Mouse (Mus musculus) forebrain, postnatal 0 days (tissue): Measurements from ENCODE around the gene Slc45a3. TPM values are rescaled to one million over a fixed set of nuclear protein-coding genes. Genes with fewer than 3 reads are reported as not detected.

Experiments
- ATAC-seq: fragments of 200-750 bp; cut with Nextera tagmentation; 2 replicates; pipeline ENCODE4 v1.8.0; 2017; ENCODE audit warnings: mild to moderate bottlenecking, moderate library complexity
- DNase-seq: peaks from one replicate; pipeline ENCODE4 v3.0.0-alpha.2; 2015
- H3K27ac ChIP-seq: fragments of 300-500 bp; sonication (generic); 2 replicates; pipeline ENCODE4 v1.5.1; 2014; ENCODE audit warnings: low read depth, mild to moderate bottlenecking, antibody characterized with exemption, low read length, moderate library complexity, mixed read lengths
- H3K27me3 ChIP-seq: fragments of 300-500 bp; sonication (generic); 2 replicates; pipeline ENCODE4 v1.6.1; 2014; ENCODE audit warnings: mild to moderate bottlenecking, low read length, mixed read lengths; ENCODE audit not compliant: insufficient read depth
- H3K36me3 ChIP-seq: fragments of 300-500 bp; sonication (generic); 2 replicates; pipeline ENCODE4 v1.6.1; 2014; ENCODE audit warnings: mild to moderate bottlenecking, moderate library complexity; ENCODE audit not compliant: insufficient read depth
- H3K4me1 ChIP-seq: fragments of 300-500 bp; sonication (generic); 2 replicates; pipeline ENCODE4 v1.6.1; 2014; ENCODE audit warnings: antibody characterized with exemption; ENCODE audit not compliant: insufficient read depth
- H3K4me2 ChIP-seq: fragments of 300-500 bp; sonication (generic); 2 replicates; pipeline ENCODE4 v1.6.1; 2014; ENCODE audit warnings: low read depth, mild to moderate bottlenecking, moderate library complexity
- H3K4me3 ChIP-seq: fragments of 300-500 bp; sonication (generic); 2 replicates; pipeline ENCODE4 v1.5.1; 2014; ENCODE audit warnings: low read depth, low read length, mixed read lengths
- H3K9ac ChIP-seq: fragments of 300-500 bp; sonication (generic); 2 replicates; pipeline ENCODE4 v1.6.1; 2014; ENCODE audit warnings: mild to moderate bottlenecking
- H3K9me3 ChIP-seq: fragments of 300-500 bp; sonication (generic); 2 replicates; pipeline ENCODE4 v1.6.1; 2016; ENCODE audit warnings: low read length
- CTCF ChIP-seq: sonication (generic); IDR thresholded peaks from 2 replicates; pipeline ENCODE4 v1.5.1; 2016; ENCODE audit warnings: antibody characterized with exemption, control low read depth, low read depth
- WGBS: fragments of 180-500 bp; shearing (Covaris S2); extraction: QIAGEN DNeasy Blood & Tissue Kit; methylation state at CpG from one replicate; pipeline ENCODE4 v1.1.7; 2014; 5-methylcytosine and 5-hydroxymethylcytosine counted together
- polyA plus RNA-seq: library from polyadenylated mRNA; unstranded; fragments of >200 nt; fragmentation: Nextera tagmentation; extraction: Ambion mirVana; gene quantifications from 2 replicates; pipeline ENCODE4 v1.2.1, GENCODE M21; 2015
- total RNA-seq: library from RNA; depleted of rRNA; stranded (reverse); fragments of >200 nt; gene quantifications from 2 replicates; pipeline ENCODE4 v1.2.3, GENCODE M21; 2014; rRNA removed

The Slc45a3 gene
- total and polyA plus RNA-seq, 2 experiments from 2014 or later, result 0.69 to 0.86 TPM

DNA sequence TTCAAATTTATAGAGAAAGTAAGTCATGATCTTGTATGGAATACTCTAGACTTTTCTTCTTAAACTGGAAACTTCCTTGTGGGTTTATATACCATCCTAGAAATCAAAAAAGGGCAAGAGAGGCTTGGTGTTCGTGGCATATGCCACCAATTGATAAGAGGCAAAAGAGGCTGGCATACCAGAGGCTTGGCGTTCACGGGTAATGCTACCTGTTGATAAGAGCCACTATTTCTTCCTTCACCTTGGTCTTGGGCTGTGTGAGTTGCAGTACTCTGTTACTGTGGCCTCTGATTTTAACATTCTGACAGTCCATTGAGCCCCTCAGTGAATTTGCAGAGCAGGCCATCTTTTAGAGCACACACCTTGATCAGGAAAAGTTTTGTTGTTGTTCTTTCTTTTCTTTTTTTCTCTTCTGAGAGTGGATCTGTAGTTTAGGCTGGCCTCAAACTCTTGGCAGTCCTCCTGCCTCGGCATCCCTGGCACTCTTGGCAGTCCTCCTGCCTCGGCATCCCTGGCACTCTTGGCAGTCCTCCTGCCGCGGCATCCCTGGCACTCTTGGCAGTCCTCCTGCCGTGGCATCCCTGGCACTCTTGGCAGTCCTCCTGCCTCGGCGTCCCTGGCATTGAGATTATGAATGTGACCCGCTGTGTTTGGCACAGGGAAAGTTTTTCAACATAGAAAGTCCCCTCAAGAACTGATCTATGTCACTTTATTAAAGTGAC lies 64.3 kb downstream of the Slc45a3 start:
- H3K9ac ChIP-seq, result no peak overlapping the region
- ATAC-seq (no peak), DNase-seq (no peak)
- WGBS, result 65% methylated on average over 11 of the region's 11 CpGs
- no peak overlapping the region for H3K4me3 ChIP-seq
- TF ChIP-seq CTCF, result no peak
- no peak overlapping the region for H3K4me2 ChIP-seq
- no peaks in the 10 kb centered on the region for H3K9me3 ChIP-seq
- H3K4me1 ChIP-seq, result no peaks in the 10 kb centered on the region
- peaks cover 29% of the 10 kb centered on the region for H3K36me3 ChIP-seq
- H3K27ac ChIP-seq, result no peak overlapping the region
- H3K27me3 ChIP-seq, result no peaks in the 10 kb centered on the region

DNA sequence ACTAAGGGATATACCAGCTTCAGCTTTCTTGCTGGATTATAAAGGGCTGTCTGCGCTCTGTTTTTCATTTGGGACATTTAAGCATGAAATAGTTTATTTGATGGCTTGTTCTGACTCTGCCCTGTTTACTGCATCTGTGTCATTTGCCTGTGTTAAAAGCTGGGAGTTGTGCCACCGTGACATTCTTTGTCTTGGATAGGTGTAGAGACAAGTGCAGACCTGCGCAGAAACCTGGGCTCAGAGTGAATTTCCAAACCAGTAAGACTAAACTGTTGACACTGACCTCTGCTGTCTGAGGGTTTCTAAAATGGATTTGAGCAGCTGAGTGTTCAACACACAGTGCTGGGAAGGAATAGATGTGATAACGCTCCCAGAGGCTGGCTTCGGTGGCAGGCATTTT lies 65.2 kb downstream of the Slc45a3 start:
- no peak for DNase-seq
- H3K4me2 ChIP-seq, result no peak overlapping the region
- peaks cover 30% of the 10 kb centered on the region for H3K36me3 ChIP-seq
- no peak overlapping the region for H3K9ac ChIP-seq
- no peaks in the 10 kb centered on the region for H3K4me1 ChIP-seq
- 91% methylated on average over 5 of the region's 5 CpGs for WGBS
- no peak overlapping the region for H3K4me3 ChIP-seq
- no peak for ATAC-seq
- H3K27me3 ChIP-seq, result no peaks in the 10 kb centered on the region
- TF ChIP-seq CTCF, result no peak
- H3K27ac ChIP-seq, result no peak overlapping the region
- H3K9me3 ChIP-seq, result no peaks in the 10 kb centered on the region

DNA sequence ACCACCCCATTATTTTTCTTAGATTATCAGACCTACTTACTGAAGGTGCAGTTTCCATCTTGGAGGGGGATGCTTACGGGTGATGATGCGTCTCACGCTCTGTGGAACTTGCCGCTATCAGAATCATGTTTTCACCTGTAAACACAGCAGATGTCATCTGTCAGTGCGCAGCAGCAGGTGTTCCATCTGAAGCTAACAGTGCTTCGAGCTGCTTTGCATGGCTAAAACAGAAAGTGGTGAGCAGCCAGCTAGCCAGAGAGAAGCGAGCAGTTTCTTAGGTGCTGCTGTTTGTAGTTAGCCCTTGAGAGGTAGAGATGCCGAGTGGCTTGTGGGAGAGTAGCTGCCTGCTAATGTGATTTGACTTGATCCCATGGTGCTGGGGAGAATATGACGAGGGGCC lies 65.6 kb downstream of the Slc45a3 start:
- no peaks in the 10 kb centered on the region for H3K9me3 ChIP-seq
- ATAC-seq (no peak), DNase-seq (no peak)
- H3K4me3 ChIP-seq, result no peak overlapping the region
- H3K27ac ChIP-seq, result no peak overlapping the region
- no peak overlapping the region for H3K4me2 ChIP-seq
- TF ChIP-seq CTCF, result no peak
- no peaks in the 10 kb centered on the region for H3K27me3 ChIP-seq
- no peak overlapping the region for H3K9ac ChIP-seq
- no peaks in the 10 kb centered on the region for H3K4me1 ChIP-seq
- WGBS, result 83% methylated on average over 9 of the region's 9 CpGs
- H3K36me3 ChIP-seq, result peaks cover 25% of the 10 kb centered on the region

DNA sequence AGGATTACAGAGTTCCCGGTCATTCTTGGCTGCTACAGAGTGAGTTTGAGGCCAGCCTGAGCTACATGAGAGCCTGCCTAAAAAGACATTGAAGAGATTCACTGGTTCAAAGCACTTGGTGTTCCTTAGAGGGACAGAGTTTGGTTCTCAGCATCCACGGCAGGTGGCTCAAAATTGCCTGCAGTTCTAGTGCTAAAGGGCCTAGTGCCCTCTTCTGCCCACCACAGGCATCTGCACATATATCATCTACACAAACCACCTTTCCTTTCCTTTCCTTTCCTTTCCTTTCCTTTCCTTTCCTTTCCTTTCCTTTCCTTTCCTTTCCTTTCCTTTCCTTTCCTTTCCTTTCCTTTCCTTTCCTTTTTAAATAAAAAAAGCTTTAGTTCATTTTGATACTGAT lies 67.8 kb downstream of the Slc45a3 start:
- H3K4me1 ChIP-seq, result no peaks in the 10 kb centered on the region
- TF ChIP-seq CTCF, result peak; percentile 43
- no peaks in the 10 kb centered on the region for H3K9me3 ChIP-seq
- H3K27me3 ChIP-seq, result no peaks in the 10 kb centered on the region
- WGBS, result 70% methylated on average over 2 of the region's 2 CpGs
- DNase-seq (no peak), ATAC-seq (no peak)
- H3K4me3 ChIP-seq, result no peak overlapping the region
- H3K4me2 ChIP-seq, result no peak overlapping the region
- H3K9ac ChIP-seq, result no peak overlapping the region
- H3K36me3 ChIP-seq, result peaks cover 23% of the 10 kb centered on the region
- H3K27ac ChIP-seq, result no peak overlapping the region

DNA sequence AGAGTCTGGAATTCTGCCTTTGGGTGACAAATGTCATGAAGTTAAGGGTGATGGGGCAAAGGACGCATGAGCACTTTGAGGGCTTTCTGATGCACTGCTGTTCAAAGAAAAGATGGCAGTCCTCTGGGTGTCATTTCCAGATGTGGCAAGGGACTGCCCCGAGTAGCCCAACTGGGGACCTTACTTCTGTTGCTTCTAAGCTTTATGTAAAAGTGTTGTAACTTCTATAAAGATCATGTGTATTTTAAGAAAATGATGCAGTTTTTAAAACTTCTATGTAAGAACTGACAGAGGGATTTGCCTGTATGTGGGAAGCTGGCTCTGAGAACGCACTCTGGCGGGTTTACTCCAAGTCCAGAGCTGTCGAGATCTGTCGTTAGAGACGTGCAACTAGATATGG lies 69.4 kb downstream of the Slc45a3 start:
- no peak for ATAC-seq

More for the DNA sequence above, 69.4 kb downstream of the Slc45a3 start:
- Histone ChIP-seq H3K27me3 (no peaks in the 10 kb centered on the region), H3K27ac (no peak overlapping the region), H3K9ac (no peak overlapping the region), H3K4me2 (no peak overlapping the region), H3K4me1 (no peaks in the 10 kb centered on the region), H3K36me3 (peaks cover 23% of the 10 kb centered on the region), H3K9me3 (no peaks in the 10 kb centered on the region), H3K4me3 (no peak overlapping the region)
- no peak for TF ChIP-seq CTCF
- no peak for DNase-seq
- 88% methylated on average over 7 of the region's 7 CpGs for WGBS

Other genes starting within 250 kb of the Slc45a3 start
- gene Slc26a9, start 218.9 kb upstream of the Slc45a3 start, total RNA-seq, result 0.08 and 0.67 TPM in 2 replicates
- 0.09 and 0.15 TPM in 2 replicates for gene Slc26a9, start 218.9 kb upstream of the Slc45a3 start, polyA plus RNA-seq
- 0.19 and 0.62 TPM in 2 replicates for gene Pm20d1, start 165.6 kb upstream of the Slc45a3 start, total RNA-seq
- gene Pm20d1, start 165.6 kb upstream of the Slc45a3 start, polyA plus RNA-seq, result 0.20 and 0.33 TPM in 2 replicates
- 28.7 and 39.5 TPM in 2 replicates for gene Slc41a1, start 135.5 kb upstream of the Slc45a3 start, total RNA-seq
- gene Slc41a1, start 135.5 kb upstream of the Slc45a3 start, polyA plus RNA-seq, result 16.6 and 19.7 TPM in 2 replicates
- 7.9 and 9.1 TPM in 2 replicates for gene Rab29, start 95.7 kb upstream of the Slc45a3 start, total RNA-seq
- gene Rab29, start 95.7 kb upstream of the Slc45a3 start, polyA plus RNA-seq, result 9.3 and 9.8 TPM in 2 replicates
- gene Nucks1, start 52.4 kb upstream of the Slc45a3 start, total RNA-seq, result 135 and 159 TPM in 2 replicates
- 42.6 and 56.4 TPM in 2 replicates for gene Nucks1, start 52.4 kb upstream of the Slc45a3 start, polyA plus RNA-seq
- 18.6 and 25.5 TPM in 2 replicates for gene Elk4, start 44.6 kb downstream of the Slc45a3 start, total RNA-seq
- 8.0 and 8.2 TPM in 2 replicates for gene Elk4, start 44.6 kb downstream of the Slc45a3 start, polyA plus RNA-seq
- 2.8 and 3.2 TPM in 2 replicates for gene Mfsd4a, start 105.1 kb downstream of the Slc45a3 start, total RNA-seq
- gene Mfsd4a, start 105.1 kb downstream of the Slc45a3 start, polyA plus RNA-seq, result 4.6 and 8.1 TPM in 2 replicates
- gene Cdk18, start 176.7 kb downstream of the Slc45a3 start, total RNA-seq, result 2.6 and 3.2 TPM in 2 replicates
- gene Cdk18, start 176.7 kb downstream of the Slc45a3 start, polyA plus RNA-seq, result 0.70 and 1.2 TPM in 2 replicates
- gene Lemd1, start 228.5 kb downstream of the Slc45a3 start, total RNA-seq, result 13.3 and 14.9 TPM in 2 replicates
- 14.7 and 15.1 TPM in 2 replicates for gene Lemd1, start 228.5 kb downstream of the Slc45a3 start, polyA plus RNA-seq
- gene AC124108.1, start 228.5 kb downstream of the Slc45a3 start, total RNA-seq, result 3.4 and 5.0 TPM in 2 replicates
- 0.31 and 0.48 TPM in 2 replicates for gene AC124108.1, start 228.5 kb downstream of the Slc45a3 start, polyA plus RNA-seq